Mouse (Mus musculus): ENCODE results near the gene Daglb.
"Not testable (repeated sequence)": the region's sequence is repeated elsewhere in the genome, so short reads cannot be mapped to it uniquely, and the experiment has no call there.

The Daglb gene

GRCm38 (mm10) chr5:143487193-143487592 lies 22.8 kb downstream of the Daglb start:
- peak in 1 of 2 experiments; percentile 44 for DNase-seq (ENCODE audit: low spot score in 2 of 2)

GRCm38 (mm10) chr5:143487998-143488397 lies 23.6 kb downstream of the Daglb start:
- DNase-seq (ENCODE audit: low spot score in 2 of 2) = no peak

- DNase-seq (ENCODE audit: low spot score in 2 of 2) = no peak
These were observed 25.5 kb downstream of the Daglb start for GRCm38 (mm10) chr5:143489749-143490342.

- no peak for DNase-seq (ENCODE audit: low spot score in 2 of 2)
These were observed 27.4 kb downstream of the Daglb start for GRCm38 (mm10) chr5:143491736-143492135.

- DNase-seq (ENCODE audit: low spot score in 2 of 2) = no peak
These were observed 28.8 kb downstream of the Daglb start for GRCm38 (mm10) chr5:143493163-143493562.

DNA sequence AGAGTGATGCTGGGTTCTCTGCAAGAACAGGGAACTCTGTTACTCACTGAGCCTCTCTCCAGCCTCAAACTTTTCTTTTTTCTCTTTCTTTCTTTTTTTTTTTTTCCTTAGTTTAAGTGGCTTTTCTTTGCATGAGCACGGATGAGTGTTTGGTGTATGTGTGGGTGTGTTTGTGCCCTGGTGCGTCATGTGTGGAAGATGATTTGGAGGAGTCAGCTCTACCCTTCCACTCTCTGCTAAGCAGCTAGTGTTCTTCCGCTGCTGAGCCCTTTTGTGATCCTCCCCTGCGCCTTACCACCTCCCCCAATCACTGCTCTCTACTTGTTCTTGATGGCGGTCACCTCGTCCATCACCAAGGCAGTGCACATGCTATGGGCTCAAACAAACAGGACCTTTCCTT lies 31.3 kb downstream of the Daglb start:
- no peak for DNase-seq (ENCODE audit: low spot score in 2 of 2)

DNA sequence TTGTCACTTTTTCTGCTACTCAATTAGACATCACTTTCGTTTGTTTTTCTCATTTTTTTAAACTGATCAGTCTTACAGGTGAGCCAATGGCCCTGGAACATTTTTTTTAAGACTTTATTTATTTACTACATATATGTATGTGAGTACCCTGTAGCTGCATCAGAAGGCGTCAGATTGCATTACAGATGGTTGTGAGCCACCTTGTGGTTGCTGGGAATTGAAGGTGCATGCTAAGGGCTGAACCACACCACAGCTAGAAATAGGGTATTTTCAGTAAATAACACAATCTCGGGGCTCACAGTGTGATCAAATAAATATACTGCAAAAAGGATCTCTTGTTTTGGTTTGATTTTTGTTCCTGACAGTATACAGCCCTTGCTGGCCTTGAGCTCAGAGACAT lies 33.1 kb downstream of the Daglb start:
- DNase-seq (ENCODE audit: low spot score in 2 of 2) = no peak

- no peak for DNase-seq (ENCODE audit: low spot score in 2 of 2)
These were observed 34.8 kb downstream of the Daglb start for GRCm38 (mm10) chr5:143499197-143499596.

GRCm38 (mm10) chr5:143499686-143500085 lies 35.3 kb downstream of the Daglb start:
- no peak for DNase-seq (ENCODE audit: low spot score in 2 of 2)

- DNase-seq (ENCODE audit: low spot score in 2 of 2) = not testable (repeated sequence)
These were observed 36.3 kb downstream of the Daglb start for GRCm38 (mm10) chr5:143500711-143501110.

DNA sequence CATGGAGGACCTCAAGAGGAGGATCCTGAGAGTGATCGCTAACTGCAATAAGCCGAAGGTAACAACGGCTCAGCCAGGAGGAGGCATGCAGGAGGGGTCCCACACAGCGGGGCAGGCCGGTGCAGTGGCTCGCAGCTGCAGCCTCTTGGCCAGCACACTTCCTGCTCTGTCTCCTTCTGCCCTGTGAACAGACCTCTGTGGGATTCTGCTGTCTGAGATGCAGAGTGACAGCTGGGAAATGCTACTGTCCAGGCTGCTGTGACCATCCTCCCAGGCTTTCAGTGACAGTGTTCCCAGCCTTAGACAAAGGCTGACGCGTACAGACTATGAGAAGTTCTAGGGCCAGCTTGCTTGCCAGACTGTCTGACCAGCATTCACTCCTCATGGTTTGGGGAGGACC lies 36.8 kb downstream of the Daglb start:
- DNase-seq (ENCODE audit: low spot score in 2 of 2) = no peak

DNA sequence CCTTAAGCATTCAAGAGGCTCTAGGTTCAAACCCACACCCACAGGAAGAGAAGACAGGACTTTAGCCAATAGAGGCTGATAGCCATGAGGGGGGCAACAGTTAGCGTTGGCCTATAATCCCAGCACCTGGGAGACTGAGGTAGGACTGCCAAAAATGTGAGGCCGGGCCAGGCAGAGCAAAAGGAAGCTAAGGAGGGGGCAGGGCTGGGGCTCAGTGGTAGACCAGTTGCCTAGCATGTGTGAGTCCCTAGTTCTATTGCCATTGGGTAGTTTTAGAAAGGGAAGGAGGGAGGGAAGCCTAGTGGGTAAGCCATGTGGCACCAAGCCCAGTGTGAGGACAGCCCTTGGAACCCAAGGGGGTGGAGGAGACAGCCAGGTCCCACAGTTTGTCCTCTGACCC lies 37.3 kb downstream of the Daglb start:
- DNase-seq (ENCODE audit: low spot score in 2 of 2) = no peak

DNA sequence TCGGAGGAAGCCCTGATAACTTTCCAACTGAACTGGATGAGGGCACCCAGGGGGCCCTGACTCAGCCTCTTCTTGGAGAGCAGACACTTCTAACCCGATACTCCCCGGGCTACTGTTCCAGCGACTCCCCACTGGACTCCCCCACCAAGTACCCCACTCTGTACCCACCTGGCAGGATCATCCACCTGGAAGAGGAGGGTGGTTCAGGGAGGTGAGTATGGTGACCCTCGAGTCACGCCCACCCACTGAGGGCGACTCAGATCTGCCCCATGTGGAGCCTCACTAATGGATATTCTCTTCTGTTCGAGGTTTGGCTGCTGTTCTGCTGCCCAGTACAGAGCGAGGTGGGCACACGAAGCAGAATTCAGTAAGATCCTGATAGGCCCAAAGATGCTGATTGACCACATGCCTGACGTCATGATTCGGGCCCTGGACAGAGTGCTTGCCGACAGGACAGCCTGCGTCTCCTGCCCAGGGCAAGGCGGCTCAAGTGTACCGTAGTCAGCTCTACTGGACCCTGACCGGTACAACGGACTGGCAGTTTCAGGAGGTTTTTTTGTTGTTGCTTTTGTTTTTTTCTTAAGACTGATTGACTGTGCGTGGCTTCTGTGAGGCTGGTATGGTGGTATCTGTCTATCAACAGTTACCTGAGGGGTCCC lies 38.6 kb downstream of the Daglb start:
- DNase-seq (ENCODE audit: low spot score in 2 of 2) = no peak

- no peak for DNase-seq (ENCODE audit: low spot score in 2 of 2)
These were observed 39.4 kb downstream of the Daglb start for GRCm38 (mm10) chr5:143503740-143504139.

DNA sequence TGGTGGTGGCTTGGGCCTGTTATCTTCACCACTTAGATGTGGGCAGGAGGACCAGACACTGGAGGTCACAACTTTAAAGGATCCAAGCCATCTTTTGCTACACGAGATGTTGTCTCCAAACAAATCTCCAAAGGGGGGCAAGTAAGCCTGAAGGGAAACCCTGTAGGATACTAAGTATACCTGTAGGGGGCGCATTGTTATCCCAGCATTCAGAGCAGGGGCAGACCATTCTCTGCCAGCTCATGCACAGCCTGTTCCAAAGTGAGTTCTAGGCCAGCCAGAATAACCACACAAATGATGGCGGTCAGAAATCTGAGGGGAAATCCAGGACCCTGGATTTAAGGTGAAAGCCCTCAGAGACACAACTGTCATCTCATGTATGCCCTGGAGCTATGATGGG lies 40.1 kb downstream of the Daglb start:
- DNase-seq (ENCODE audit: low spot score in 2 of 2) = no peak

- no peak for DNase-seq (ENCODE audit: low spot score in 2 of 2)
These were observed 40.7 kb downstream of the Daglb start for GRCm38 (mm10) chr5:143505056-143505455.

DNA sequence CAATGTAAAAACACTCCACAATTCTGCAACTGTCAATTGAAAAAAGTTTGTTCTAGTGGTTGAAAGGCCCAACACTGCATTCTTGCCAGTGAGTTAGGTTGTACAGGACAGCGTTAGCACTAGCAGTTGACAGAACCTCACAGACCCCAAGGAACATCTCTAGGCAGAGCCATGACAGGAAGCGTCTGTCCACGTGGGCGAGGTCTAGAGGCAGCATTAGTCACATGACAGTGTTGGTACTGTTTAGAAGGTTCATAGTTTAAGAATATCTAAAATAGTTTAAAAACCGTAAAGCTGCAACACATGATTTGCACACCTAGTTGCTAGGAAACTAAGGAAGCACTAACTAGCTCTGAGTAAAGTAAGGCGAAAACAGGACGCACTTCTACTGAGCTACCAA lies 41.2 kb downstream of the Daglb start:
- DNase-seq (ENCODE audit: low spot score in 2 of 2) = no peak

DNA sequence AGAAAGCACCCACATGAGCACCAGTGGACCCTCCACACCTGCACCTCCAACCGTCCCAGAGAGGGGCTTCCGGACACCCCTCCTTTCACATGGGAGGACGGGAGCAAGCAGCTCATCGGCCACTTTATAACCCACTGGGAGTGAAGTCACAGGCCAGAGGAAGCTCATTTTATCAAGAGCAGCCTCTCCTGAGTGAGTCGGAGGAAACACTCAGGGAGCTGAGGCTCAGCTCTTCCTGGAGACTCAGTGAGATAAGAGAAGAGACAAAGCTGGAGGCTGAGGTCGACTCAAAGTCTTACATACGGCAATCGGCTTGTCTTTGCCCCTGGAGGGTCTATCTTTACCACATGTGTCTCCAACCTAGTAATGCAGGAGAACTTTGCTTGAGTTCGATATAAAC lies 44.9 kb downstream of the Daglb start:
- no peak for DNase-seq (ENCODE audit: low spot score in 2 of 2)

- DNase-seq (ENCODE audit: low spot score in 2 of 2) = no peak
These were observed 45.4 kb downstream of the Daglb start for GRCm38 (mm10) chr5:143509737-143510136.

DNA sequence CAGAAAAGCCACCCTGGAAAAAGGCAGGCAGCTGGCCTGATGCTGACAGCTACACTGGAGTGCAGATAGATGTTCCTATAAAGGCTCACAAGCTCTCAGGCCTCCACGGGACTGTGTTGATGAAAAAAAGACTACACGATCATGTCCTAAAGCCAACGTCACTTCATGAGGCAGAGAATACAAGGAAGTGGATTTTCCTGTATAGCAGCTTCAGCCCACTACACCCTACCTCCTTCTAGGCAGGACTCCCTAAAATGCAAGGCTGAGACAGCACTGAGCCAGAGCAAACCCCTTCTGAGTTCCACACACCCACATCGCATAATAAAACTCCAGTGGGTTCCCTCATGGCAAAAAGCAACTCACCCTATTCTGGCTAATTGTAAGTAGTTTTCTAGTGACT lies 47.2 kb downstream of the Daglb start:
- no peak for DNase-seq (ENCODE audit: low spot score in 2 of 2)

GRCm38 (mm10) chr5:143512305-143512704 lies 47.9 kb downstream of the Daglb start:
- DNase-seq (ENCODE audit: low spot score in 2 of 2) = no peak

DNA sequence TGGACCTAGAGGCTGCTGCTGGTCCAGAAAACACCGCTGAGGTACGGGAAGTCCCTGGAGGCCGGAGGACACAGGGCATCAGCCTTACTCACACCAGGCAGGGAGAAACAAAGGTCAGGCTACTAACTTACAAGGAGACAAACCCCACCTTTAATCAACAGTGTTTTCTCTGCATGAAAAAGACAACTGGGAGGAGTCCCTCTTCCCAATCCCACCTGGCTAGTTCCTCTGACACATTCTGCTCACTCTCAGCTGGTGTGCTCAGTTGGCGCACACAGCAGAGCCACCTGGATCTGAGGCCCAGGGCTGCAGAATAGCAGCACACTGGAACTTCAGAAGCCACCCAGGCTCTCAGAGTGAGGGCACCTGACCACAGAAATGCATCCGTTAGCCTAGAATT lies 50.5 kb downstream of the Daglb start:
- no peak for DNase-seq (ENCODE audit: low spot score in 2 of 2)

GRCm38 (mm10) chr5:143517005-143517404 lies 52.6 kb downstream of the Daglb start:
- DNase-seq (ENCODE audit: low spot score in 2 of 2) = no peak

DNA sequence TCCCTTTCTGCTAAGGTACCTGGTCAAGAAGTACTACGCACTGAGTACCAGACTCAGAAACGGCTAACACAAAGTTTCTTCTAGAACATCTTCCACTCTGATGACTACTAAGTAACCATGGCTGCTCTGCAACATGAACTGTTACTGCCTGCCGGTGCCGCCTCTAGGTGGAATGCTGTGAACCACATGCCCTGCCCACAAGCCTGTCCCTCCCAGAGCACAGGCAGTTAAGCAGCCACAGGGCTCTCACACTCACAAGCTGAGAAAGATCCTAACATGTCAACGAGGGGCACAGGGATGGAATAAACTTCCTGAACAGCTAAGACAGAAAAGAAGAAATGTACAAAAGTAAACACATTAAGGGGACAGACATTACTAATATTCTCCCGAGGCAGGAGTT lies 53.1 kb downstream of the Daglb start:
- no peak for DNase-seq (ENCODE audit: low spot score in 2 of 2)

Measured in right cerebral cortex, adult 2 months (tissue).